Mouse (Mus musculus): Measurements from ENCODE around the gene Mmd2. TPM values are rescaled to one million over a fixed set of nuclear protein-coding genes. Genes with fewer than 3 reads are reported as not detected.

Gene Mmd2
- polyA plus RNA-seq, 1 experiment: not detected

GRCm38 (mm10) chr5:142518973-142519372, 89.6 kb downstream of the Mmd2 start:
- no peaks in the 10 kb centered on the region for H3K79me2 ChIP-seq (ENCODE audit: control insufficient read depth, insufficient read depth)
- H3K4me3 ChIP-seq: no peak overlapping the region
- TF ChIP-seq TCF12 (IDR thresholded peaks at IDR 0.05; ENCODE audit: insufficient read depth, poor library complexity, severe bottlenecking) (no peak), TCF3 (IDR thresholded peaks at IDR 0.05; ENCODE audit: insufficient read length, low read depth) (no peak), POLR2AphosphoS2 (IDR thresholded peaks at IDR 0.05; ENCODE audit: insufficient read length, low read depth) (no peak), USF1 (IDR thresholded peaks at IDR 0.05; ENCODE audit: low read depth) (no peak)

More at GRCm38 (mm10) chr5:142518973-142519372, 89.6 kb downstream of the Mmd2 start:
- H3K36me3 ChIP-seq (ENCODE audit: control insufficient read depth, insufficient read depth): no peaks in the 10 kb centered on the region
- no peak overlapping the region for H3ac ChIP-seq (ENCODE audit: control insufficient read depth, insufficient read length)
- H3K4me2 ChIP-seq (ENCODE audit: low read depth): no peak overlapping the region
- no peaks in the 10 kb centered on the region for H3K27me3 ChIP-seq (ENCODE audit: control insufficient read depth, insufficient read depth, insufficient read length)

Other genes with a start within 250 kb of the Mmd2 start
- 10.4 TPM for gene Foxk1, start 207.3 kb downstream of the Mmd2 start, polyA plus RNA-seq (2012; fragmentation: generic; extraction: Trizol)
- 9.8 TPM for gene Ap5z1, start 144.9 kb downstream of the Mmd2 start, polyA plus RNA-seq (2012; fragmentation: generic; extraction: Trizol)
- 0.02 TPM for gene Papolb, start 78.7 kb downstream of the Mmd2 start, polyA plus RNA-seq (2012; fragmentation: generic; extraction: Trizol)
- 1.6 TPM for gene Radil, start 57.7 kb downstream of the Mmd2 start, polyA plus RNA-seq (2012; fragmentation: generic; extraction: Trizol)
- gene Wipi2, start 18.9 kb upstream of the Mmd2 start, polyA plus RNA-seq (2012; fragmentation: generic; extraction: Trizol): 52.0 TPM
- not detected for gene Slc29a4, start 83.7 kb upstream of the Mmd2 start, polyA plus RNA-seq (2012; fragmentation: generic; extraction: Trizol)
- 26.2 TPM for gene Tnrc18, start 208.9 kb upstream of the Mmd2 start, polyA plus RNA-seq (2012; fragmentation: generic; extraction: Trizol)